Mouse (Mus musculus): Measurements from ENCODE around the gene Btbd17. TPM values are rescaled to one million over a fixed set of nuclear protein-coding genes. Genes with fewer than 3 reads are reported as not detected.

Btbd17 gene
- polyA plus RNA-seq, 1 experiment from 2014 or later, result 0.08 TPM

GRCm38 (mm10) chr11:114747564-114748138 lies 48.1 kb downstream of the Btbd17 start:
- no peak overlapping the region for H3K4me2 ChIP-seq
- no peak overlapping the region for H3K27ac ChIP-seq
- no peaks in the 10 kb centered on the region for H3K36me3 ChIP-seq
- no peak for ATAC-seq (replicated peaks; ENCODE audit: insufficient number of reproducible peaks, insufficient read depth, low FRiP score, low read depth)
- 0 out of 2 replicates have a peak, but pooled peaks cover 2% of the 10 kb centered on the region for H3K4me1 ChIP-seq (replicated peaks)
- no peak overlapping the region for H3K4me3 ChIP-seq
- WGBS, result 78% methylated on average over 12 of the region's 12 CpGs
- H3K27me3 ChIP-seq, result peaks cover 7% of the 10 kb centered on the region
- no peak overlapping the region for H3K9ac ChIP-seq
- H3K9me3 ChIP-seq (replicated peaks), result no peaks in the 10 kb centered on the region

GRCm38 (mm10) chr11:114745134-114745533 lies 50.6 kb downstream of the Btbd17 start:
- no peak overlapping the region for H3K9ac ChIP-seq
- peak overlapping the region; percentile 17; the same call in 1 of the 2 replicates for H3K4me3 ChIP-seq
- WGBS, result 2% methylated on average over 12 of the region's 12 CpGs
- ATAC-seq (replicated peaks; ENCODE audit: insufficient number of reproducible peaks, insufficient read depth, low FRiP score, low read depth), result peak; percentile 59; the same call in 1 of the 2 replicates
- H3K4me1 ChIP-seq (replicated peaks), result peaks cover 8% of the 10 kb centered on the region
- H3K27me3 ChIP-seq, result peaks cover 7% of the 10 kb centered on the region
- H3K27ac ChIP-seq, result no peak overlapping the region
- H3K9me3 ChIP-seq (replicated peaks), result no peaks in the 10 kb centered on the region
- no peaks in the 10 kb centered on the region for H3K36me3 ChIP-seq
- peak overlapping the region; percentile 49; the same call in 1 of the 2 replicates for H3K4me2 ChIP-seq

GRCm38 (mm10) chr11:114741451-114741850 lies 54.3 kb downstream of the Btbd17 start:
- Histone ChIP-seq H3K9me3 (replicated peaks) (no peaks in the 10 kb centered on the region), H3K4me1 (replicated peaks) (peaks cover 8% of the 10 kb centered on the region), H3K4me2 (no peak overlapping the region), H3K36me3 (no peaks in the 10 kb centered on the region), H3K9ac (no peak overlapping the region), H3K27ac (no peak overlapping the region), H3K4me3 (no peak overlapping the region), H3K27me3 (peaks cover 7% of the 10 kb centered on the region)
- ATAC-seq (replicated peaks; ENCODE audit: insufficient number of reproducible peaks, insufficient read depth, low FRiP score, low read depth), result no peak
- 55% methylated on average over 6 of the region's 6 CpGs for WGBS

Other genes with a start within 250 kb of the Btbd17 start
- 553 and 775 TPM in 2 replicates for gene Rpl38, start 127.4 kb downstream of the Btbd17 start, polyA plus RNA-seq (2015; fragmentation: Nextera tagmentation; extraction: Ambion mirVana)
- gene Ttyh2, start 120.5 kb downstream of the Btbd17 start, polyA plus RNA-seq (2015; fragmentation: Nextera tagmentation; extraction: Ambion mirVana), result 9.3 and 11.6 TPM in 2 replicates
- 0.64 and 1.0 TPM in 2 replicates for gene Dnaic2, start 68.5 kb downstream of the Btbd17 start, polyA plus RNA-seq (2015; fragmentation: Nextera tagmentation; extraction: Ambion mirVana)
- gene Kif19a, start 30.6 kb downstream of the Btbd17 start, polyA plus RNA-seq (2015; fragmentation: Nextera tagmentation; extraction: Ambion mirVana), result 0.16 and 0.33 TPM in 2 replicates
- not detected in 2 replicates for gene Gpr142, start 3.0 kb upstream of the Btbd17 start, polyA plus RNA-seq (2015; fragmentation: Nextera tagmentation; extraction: Ambion mirVana)
- gene Gprc5c, start 55.2 kb upstream of the Btbd17 start, polyA plus RNA-seq (2015; fragmentation: Nextera tagmentation; extraction: Ambion mirVana), result 12.4 and 19.8 TPM in 2 replicates
- 0.82 and 2.2 TPM in 2 replicates for gene Cd300a, start 94.1 kb upstream of the Btbd17 start, polyA plus RNA-seq (2015; fragmentation: Nextera tagmentation; extraction: Ambion mirVana)
- 0.34 and 0.72 TPM in 2 replicates for gene Cd300lb, start 138.4 kb upstream of the Btbd17 start, polyA plus RNA-seq (2015; fragmentation: Nextera tagmentation; extraction: Ambion mirVana)
- not detected in 2 replicates for gene Cd300c, start 173.2 kb upstream of the Btbd17 start, polyA plus RNA-seq (2015; fragmentation: Nextera tagmentation; extraction: Ambion mirVana)
- gene Cd300ld, start 194.0 kb upstream of the Btbd17 start, polyA plus RNA-seq (2015; fragmentation: Nextera tagmentation; extraction: Ambion mirVana), result 0.21 and 0.61 TPM in 2 replicates
- gene Cd300c2, start 205.9 kb upstream of the Btbd17 start, polyA plus RNA-seq (2015; fragmentation: Nextera tagmentation; extraction: Ambion mirVana), result 1.8 and 3.5 TPM in 2 replicates
- not detected in 2 replicates for gene Cd300ld2, start 220.2 kb upstream of the Btbd17 start, polyA plus RNA-seq (2015; fragmentation: Nextera tagmentation; extraction: Ambion mirVana)
- gene Cd300ld4, start 231.1 kb upstream of the Btbd17 start, polyA plus RNA-seq (2015; fragmentation: Nextera tagmentation; extraction: Ambion mirVana), result not detected in 2 replicates
- not detected in 2 replicates for gene Cd300ld5, start 241.8 kb upstream of the Btbd17 start, polyA plus RNA-seq (2015; fragmentation: Nextera tagmentation; extraction: Ambion mirVana)

Measured in heart, embryonic 15.5 days (tissue).